Mouse (Mus musculus) kidney, postnatal 14 days (tissue): ENCODE measurements around the gene 1700001C19Rik.

ENCODE experiments used
- DNase-seq: peaks from one replicate; pipeline ENCODE4 v3.0.0; 2022; ENCODE audit warnings: mixed read lengths

1700001C19Rik gene

GRCm38 (mm10) chr17:47461688-47462087 is 24.5 kb upstream of the 1700001C19Rik start:
- DNase-seq, result no peak

- DNase-seq, result no peak
Measured at GRCm38 (mm10) chr17:47459341-47459919, 22.3 kb upstream of the 1700001C19Rik start.

GRCm38 (mm10) chr17:47458936-47459335 is 21.8 kb upstream of the 1700001C19Rik start:
- no peak for DNase-seq

GRCm38 (mm10) chr17:47458310-47458709 is 21.1 kb upstream of the 1700001C19Rik start:
- DNase-seq, result no peak

GRCm38 (mm10) chr17:47454675-47455074 is 17.5 kb upstream of the 1700001C19Rik start:
- peak; percentile 60 for DNase-seq

- DNase-seq, result peak; percentile 66
Measured at GRCm38 (mm10) chr17:47452886-47453285, 15.7 kb upstream of the 1700001C19Rik start.

GRCm38 (mm10) chr17:47450880-47451565 is 13.8 kb upstream of the 1700001C19Rik start:
- peak; percentile 71 for DNase-seq

GRCm38 (mm10) chr17:47450239-47450638 is 13.1 kb upstream of the 1700001C19Rik start:
- DNase-seq, result no peak

- DNase-seq, result no peak
Measured at GRCm38 (mm10) chr17:47449432-47449831, 12.3 kb upstream of the 1700001C19Rik start.

- DNase-seq, result peak; percentile 37
Measured at GRCm38 (mm10) chr17:47448523-47449372, 11.6 kb upstream of the 1700001C19Rik start.

GRCm38 (mm10) chr17:47446561-47446960 is 9.4 kb upstream of the 1700001C19Rik start:
- no peak for DNase-seq

- no peak for DNase-seq
Measured at GRCm38 (mm10) chr17:47446025-47446424, 8.8 kb upstream of the 1700001C19Rik start.

- no peak for DNase-seq
Measured at GRCm38 (mm10) chr17:47445518-47445917, 8.3 kb upstream of the 1700001C19Rik start.

GRCm38 (mm10) chr17:47444113-47444512 is 6.9 kb upstream of the 1700001C19Rik start:
- no peak for DNase-seq

- no peak for DNase-seq
Measured at GRCm38 (mm10) chr17:47442271-47442670, 5.1 kb upstream of the 1700001C19Rik start.

GRCm38 (mm10) chr17:47441296-47442051 is 4.3 kb upstream of the 1700001C19Rik start:
- no peak for DNase-seq

- peak; percentile 58 for DNase-seq
Measured at GRCm38 (mm10) chr17:47440359-47440890, 3.2 kb upstream of the 1700001C19Rik start.

GRCm38 (mm10) chr17:47439396-47440028 is 2.3 kb upstream of the 1700001C19Rik start:
- DNase-seq, result no peak

GRCm38 (mm10) chr17:47438611-47439010 is 1.4 kb upstream of the 1700001C19Rik start:
- no peak for DNase-seq

GRCm38 (mm10) chr17:47436156-47436906 is 845 bp downstream of the 1700001C19Rik start, which contains the start of gene AI661453:
AI661453 (plus strand) TSS chr17:47436615.
- DNase-seq, result peak; percentile 85

- DNase-seq, result no peak
Measured at GRCm38 (mm10) chr17:47430815-47431214, 6.4 kb downstream of the 1700001C19Rik start.
